ENCODE assay signal across 8 mouse cellular contexts in genomic region chr9:67042813-67043207, GRCm38 (mm10). TPM values are rescaled to one million over a fixed set of nuclear protein-coding genes. Genes with fewer than 3 reads are reported as not detected.
DNase-seq lines count a peak whose midpoint lies in the region; ATAC-seq and TF ChIP-seq lines count a peak whose summit lies in the region.

No protein-coding gene starts in this region.

- ATAC-seq in heart, embryonic 11.5 days (replicated peaks; ENCODE audit: insufficient number of reproducible peaks, low FRiP score, low TSS enrichment) = no peak
- no peak for ATAC-seq in heart, postnatal 0 days (ENCODE audit: insufficient read depth, low read depth)
- no peak for ATAC-seq in monocyte, adult 5-6 weeks (replicated peaks; ENCODE audit: insufficient number of reproducible peaks, low FRiP score, low TSS enrichment, poor library complexity, severe bottlenecking)
- no peak for ATAC-seq in frontal cortex, adult (ENCODE audit: low TSS enrichment)

- no peaks in the 10 kb centered on the region for H3K9me3 ChIP-seq in heart, embryonic 11.5 days (replicated peaks; ENCODE audit: control insufficient read depth, low read length)
- H3K9me3 ChIP-seq in ES-E14 (ENCODE audit: control insufficient read depth, insufficient read depth, low read depth, low read length) = no peaks in the 10 kb centered on the region
- no peaks in the 10 kb centered on the region for H3K9me3 ChIP-seq in heart, postnatal 0 days (replicated peaks; ENCODE audit: control insufficient read depth, low read length)

- peak overlapping the region; percentile 99 for H3K27ac ChIP-seq in heart, embryonic 11.5 days (ENCODE audit: low read depth, low read length)
- no peak overlapping the region for H3K27ac ChIP-seq in ES-E14 (ENCODE audit: insufficient read depth, low read depth, low read length, poor library complexity, severe bottlenecking)
- peak overlapping the region; percentile 97 for H3K27ac ChIP-seq in heart, postnatal 0 days (ENCODE audit: low read depth)
- peak overlapping the region; percentile 63 for H3K27ac ChIP-seq in macrophage

- no peaks in the 10 kb centered on the region for H3K27me3 ChIP-seq in heart, embryonic 11.5 days (ENCODE audit: control insufficient read depth, insufficient read depth, low read length)
- no peaks in the 10 kb centered on the region for H3K27me3 ChIP-seq in heart, postnatal 0 days (ENCODE audit: control insufficient read depth, insufficient read depth, low read length)

- in situ Hi-C loops in ES-E14 (cut with MboI; ENCODE audit: low sequenced_read_pairs in 2 of 2, unreplicated experiment in 2 of 2) = no loop called here

- H3K4me1 ChIP-seq in heart, embryonic 11.5 days (ENCODE audit: control insufficient read depth, insufficient read depth, low read length) = peaks cover 54% of the 10 kb centered on the region
- H3K4me1 ChIP-seq in ES-E14 (ENCODE audit: control insufficient read depth in 2 of 2, insufficient read depth in 2 of 2, low read length in 2 of 2, poor library complexity in 1 of 2) = peaks cover 13 to 16% of the 10 kb centered on the region in 2 experiments
- H3K4me1 ChIP-seq in heart, postnatal 0 days (ENCODE audit: control insufficient read depth, insufficient read depth) = peaks cover 35% of the 10 kb centered on the region

- TF ChIP-seq EP300 in heart, postnatal 0 days (IDR thresholded peaks at IDR 0.05; ENCODE audit: low read depth) = no peak

- H3K4me3 ChIP-seq in heart, embryonic 11.5 days (ENCODE audit: low read depth, low read length) = peak overlapping the region; percentile 86
- H3K4me3 ChIP-seq in ES-E14 (ENCODE audit: insufficient read depth in 1 of 2, low read depth in 1 of 2, low read length in 2 of 2, poor library complexity in 1 of 2, severe bottlenecking in 1 of 2) = peak overlapping the region; percentile 82 to 97
- peak overlapping the region; percentile 80 for H3K4me3 ChIP-seq in heart, postnatal 0 days (ENCODE audit: low read depth, low read length)
- H3K4me3 ChIP-seq in macrophage (ENCODE audit: inconsistent target) = peak overlapping the region; percentile 89

- peaks cover 18% of the 10 kb centered on the region for H3K36me3 ChIP-seq in heart, embryonic 11.5 days (ENCODE audit: control insufficient read depth, insufficient read depth, low read length)
- H3K36me3 ChIP-seq in ES-E14 (ENCODE audit: control insufficient read depth, insufficient read depth, low read length, poor library complexity, severe bottlenecking) = no peaks in the 10 kb centered on the region; the same call in 1 of the 2 replicates
- peaks cover 52% of the 10 kb centered on the region for H3K36me3 ChIP-seq in heart, postnatal 0 days (replicated peaks; ENCODE audit: control insufficient read depth, insufficient read depth, low read length)
- H3K36me3 ChIP-seq in macrophage (ENCODE audit: inconsistent target) = no peaks in the 10 kb centered on the region

- 24% methylated on average over 6 of the region's 6 CpGs for WGBS in heart, embryonic 11.5 days (ENCODE audit: insufficient replicate concordance)
- 6% methylated on average over 6 of the region's 6 CpGs for WGBS in heart, postnatal 0 days
- 19% methylated on average over 5 of the region's 6 CpGs for WGBS in macrophage (ENCODE audit: missing documents)

- TF ChIP-seq CTCF in heart, postnatal 0 days (IDR thresholded peaks at IDR 0.05; ENCODE audit: low read depth) = no peak

- intact Hi-C loops in heart, postnatal 25 days (cut with DNase I) = no loop called here

- peaks cover 55% of the 10 kb centered on the region for H3K79me2 ChIP-seq in macrophage (ENCODE audit: inconsistent target)

- no peak for DNase-seq in heart, postnatal 25 days (ENCODE audit: low spot score)
- no peak for DNase-seq in ES-E14 (ENCODE audit: low read depth, low spot score)
- no peak for DNase-seq in heart, postnatal 0 days (ENCODE audit: low spot score)
- no peak for DNase-seq in layer of hippocampus, adult 18-20 months (ENCODE audit: low spot score in 2 of 2)

- H3K9ac ChIP-seq in heart, embryonic 11.5 days (ENCODE audit: low read depth, low read length) = peak overlapping the region; percentile 99
- H3K9ac ChIP-seq in ES-E14 (ENCODE audit: insufficient read depth, low read depth, low read length, poor library complexity, severe bottlenecking) = peak overlapping the region; percentile 90; the same call in 1 of the 2 replicates
- peak overlapping the region; percentile 98 for H3K9ac ChIP-seq in heart, postnatal 0 days (replicated peaks; ENCODE audit: low read depth, low read length)

- peak overlapping the region; percentile 87 for H3K4me2 ChIP-seq in heart, embryonic 11.5 days
- peak overlapping the region; percentile 77 for H3K4me2 ChIP-seq in heart, postnatal 0 days (ENCODE audit: low read depth, low read length)

TF ChIP-seq in ES-E14, 5 proteins besides CTCF, POLR2A, EP300 and RAD21:
- TF ChIP-seq ZC3H11A (IDR thresholded peaks at IDR 0.05; ENCODE audit: borderline replicate concordance, low read depth, low read length) (no peak), MAFK (IDR thresholded peaks at IDR 0.05; ENCODE audit: insufficient read depth, low read depth, low read length) (no peak), CHD2 (IDR thresholded peaks at IDR 0.05; ENCODE audit: low read depth, low read length) (no peak), HCFC1 (IDR thresholded peaks at IDR 0.05; ENCODE audit: borderline replicate concordance, insufficient read depth, low read length) (no peak), ZNF384 (IDR thresholded peaks at IDR 0.05; ENCODE audit: low read depth, low read length) (no peak)

RNA-seq across cellular contexts. Expression of gene Tpm1, which starts 6.4 kb away (rescaled TPM):
- polyA plus RNA-seq in heart, embryonic 11.5 days (2014; fragmentation: Nextera tagmentation; extraction: Ambion mirVana) = 4,955 and 5,093 TPM in 2 replicates
- total RNA-seq in heart, postnatal 25 days (2021) = over 10,000 TPM; 12,975 to 13,062 TPM
- 484 and 860 TPM in 2 replicates for total RNA-seq in ES-E14 (2012; rRNA removed)
- 3,473 and 3,533 TPM in 2 replicates for total RNA-seq in heart, postnatal 0 days (2014; rRNA removed; ENCODE audit: low replicate concordance)
- polyA plus RNA-seq in heart, postnatal 0 days (2015; fragmentation: Nextera tagmentation; extraction: Ambion mirVana) = 10,043 and 10,309 TPM in 2 replicates
- total RNA-seq in macrophage (2018; cell fraction: chromatin; rRNA removed) = 100 to 1,000 TPM in 23 of 26 experiments, 10 to 100 TPM in 3; 48.0 to 685 (median 176) TPM
- total RNA-seq in macrophage (2018; cell fraction: cytosol; rRNA removed) = 100 to 1,000 TPM in 1 of 26 experiments, 10 to 100 TPM in 25; 43.6 to 100 (median 67.4) TPM
- 100 to 1,000 TPM in 12 of 26 experiments, 10 to 100 TPM in 14; 49.8 to 226 (median 95.4) TPM for total RNA-seq in macrophage (2018; cell fraction: nucleus; rRNA removed)
- 62.6 to 101 TPM (median 96.3 TPM) in 3 replicates for polyA plus RNA-seq in macrophage (2018)
- 29.4 to 78.0 TPM (median 49.1 TPM) in 3 replicates for total RNA-seq in monocyte, adult 5-6 weeks (2017)
- total RNA-seq in layer of hippocampus, adult 18-20 months (2021) = 100 to 1,000 TPM; 194 to 199 TPM
